Comparison of ENCODE assay signal across 8 mouse cellular contexts in the genomic region with DNA sequence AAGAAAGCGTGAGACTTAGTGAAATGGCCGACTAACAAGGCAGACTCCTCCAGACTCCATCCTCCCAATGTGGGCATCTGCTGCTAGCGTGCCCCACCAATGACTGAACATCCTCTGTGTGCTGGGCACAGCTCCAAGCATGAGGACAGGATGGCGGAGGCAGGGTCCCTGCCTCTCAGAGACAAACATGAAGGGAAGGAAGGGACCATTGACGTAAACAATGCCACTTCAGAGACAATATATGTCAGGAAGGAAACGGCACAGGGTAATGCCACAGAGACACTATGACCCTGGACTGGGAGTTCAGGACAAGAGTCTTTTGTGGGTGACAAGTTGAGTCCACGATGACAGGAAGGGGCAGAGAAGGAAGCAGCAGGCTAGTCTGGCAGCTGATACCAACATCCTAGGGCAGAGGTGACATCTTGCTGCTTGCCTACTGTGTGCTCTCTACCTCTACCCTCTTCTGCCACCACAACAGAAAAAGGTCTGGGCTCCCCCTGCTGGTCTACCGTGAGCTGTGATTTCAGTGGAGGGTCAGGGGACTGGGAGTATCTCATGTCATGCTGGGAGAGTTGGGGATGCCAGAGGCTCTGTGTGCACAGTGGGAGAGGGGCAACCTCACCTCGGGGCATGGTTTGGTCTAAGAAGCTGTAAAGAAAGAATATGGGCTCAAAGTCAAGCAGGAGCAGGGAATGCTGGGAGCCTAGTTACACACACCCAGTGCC. TPM values are rescaled to one million over a fixed set of nuclear protein-coding genes. Genes with fewer than 3 reads are reported as not detected.
DNase-seq lines count a peak whose midpoint lies in the region; ATAC-seq and TF ChIP-seq lines count a peak whose summit lies in the region.

No protein-coding gene starts in this region.

- no peaks in the 10 kb centered on the region for H3K36me3 ChIP-seq in heart, embryonic 14.5 days (ENCODE audit: control insufficient read depth, insufficient read depth, low read length)
- H3K36me3 ChIP-seq in liver, postnatal 0 days (replicated peaks; ENCODE audit: insufficient read depth, low read length) = no peaks in the 10 kb centered on the region
- no peaks in the 10 kb centered on the region for H3K36me3 ChIP-seq in neural tube, embryonic 15.5 days

- no peaks in the 10 kb centered on the region for H3K27me3 ChIP-seq in heart, embryonic 14.5 days (ENCODE audit: control insufficient read depth, insufficient read depth, low read length)
- no peaks in the 10 kb centered on the region for H3K27me3 ChIP-seq in liver, postnatal 0 days (ENCODE audit: insufficient read depth, low read length)
- H3K27me3 ChIP-seq in neural tube, embryonic 15.5 days (replicated peaks) = no peaks in the 10 kb centered on the region

- WGBS in heart, embryonic 14.5 days = 29% methylated on average over 9 of the region's 9 CpGs
- 33% methylated on average over 9 of the region's 9 CpGs for WGBS in liver, postnatal 0 days (ENCODE audit: insufficient replicate concordance)
- 47% methylated on average over 9 of the region's 9 CpGs for WGBS in neural tube, embryonic 15.5 days

- no peak for TF ChIP-seq EP300 in liver, postnatal 0 days (IDR thresholded peaks at IDR 0.05; ENCODE audit: low read depth)

- ATAC-seq in heart, embryonic 14.5 days (ENCODE audit: insufficient number of reproducible peaks, insufficient read depth, low FRiP score, low read depth) = 0 out of 2 replicates have a peak, but pooled peaks have one; percentile 15
- peak; percentile 36 for ATAC-seq in liver, postnatal 0 days
- no peak for ATAC-seq in neural tube, embryonic 15.5 days (ENCODE audit: low FRiP score)

- no peak overlapping the region for H3K4me3 ChIP-seq in heart, embryonic 14.5 days (ENCODE audit: control insufficient read depth in 1 of 2, insufficient read depth in 1 of 2, low read depth in 1 of 2, low read length in 2 of 2)
- no peak overlapping the region for H3K4me3 ChIP-seq in liver, postnatal 0 days (ENCODE audit: low read depth, low read length)
- H3K4me3 ChIP-seq in neural tube, embryonic 15.5 days (replicated peaks) = no peak overlapping the region

- H3K9ac ChIP-seq in heart, embryonic 14.5 days (ENCODE audit: low read length) = no peak overlapping the region
- H3K9ac ChIP-seq in liver, postnatal 0 days (replicated peaks) = no peak overlapping the region
- no peak overlapping the region for H3K9ac ChIP-seq in neural tube, embryonic 15.5 days (replicated peaks)

- H3K9me3 ChIP-seq in heart, embryonic 14.5 days (ENCODE audit: control insufficient read depth, low read length) = no peaks in the 10 kb centered on the region
- H3K9me3 ChIP-seq in liver, postnatal 0 days (ENCODE audit: low read length) = no peaks in the 10 kb centered on the region
- no peaks in the 10 kb centered on the region for H3K9me3 ChIP-seq in neural tube, embryonic 15.5 days (replicated peaks)

- H3K4me2 ChIP-seq in heart, embryonic 14.5 days (ENCODE audit: low read length) = no peak overlapping the region
- H3K4me2 ChIP-seq in liver, postnatal 0 days (ENCODE audit: low read depth, low read length) = no peak overlapping the region
- no peak overlapping the region for H3K4me2 ChIP-seq in neural tube, embryonic 15.5 days

- peak; percentile 61 for TF ChIP-seq CTCF in liver, postnatal 0 days (IDR thresholded peaks at IDR 0.05; ENCODE audit: low read depth)

- H3K27ac ChIP-seq in heart, embryonic 14.5 days (replicated peaks in 1 of 2; ENCODE audit: control insufficient read depth in 1 of 2, insufficient read depth in 1 of 2, low read depth in 2 of 2, low read length in 2 of 2) = no peak overlapping the region; a peak in 1 of 4 replicates
- no peak overlapping the region for H3K27ac ChIP-seq in liver, postnatal 0 days (ENCODE audit: low read depth)
- H3K27ac ChIP-seq in neural tube, embryonic 15.5 days (replicated peaks) = no peak overlapping the region

- H3K4me1 ChIP-seq in heart, embryonic 14.5 days (ENCODE audit: control insufficient read depth in 2 of 2, insufficient read depth in 2 of 2, low read length in 2 of 2) = peaks cover 15 to 26% of the 10 kb centered on the region in 2 experiments
- no peaks in the 10 kb centered on the region for H3K4me1 ChIP-seq in liver, postnatal 0 days (ENCODE audit: insufficient read depth)
- H3K4me1 ChIP-seq in neural tube, embryonic 15.5 days = 0 out of 2 replicates have a peak, but pooled peaks cover 3% of the 10 kb centered on the region

- no peak for DNase-seq in heart, adult 8-10 months (ENCODE audit: low spot score)
- peak; percentile 81 for DNase-seq in CD4-positive helper T cell, adult 2 months (ENCODE audit: low read depth, low spot score)
- DNase-seq in adrenal gland, adult (ENCODE audit: inconsistent age in 2 of 2, low spot score in 1 of 2) = peak; percentile 53 to 81
- DNase-seq in induced T-regulatory cell, adult 2 months (ENCODE audit: low read depth) = peak; percentile 67
- peak; percentile 51 for DNase-seq in liver, postnatal 0 days
- peak; percentile 42 for DNase-seq in right cerebral cortex, postnatal 4 days

RNA-seq across cellular contexts. Expression of gene Neurl1b, which starts 43.9 kb away (rescaled TPM):
- polyA plus RNA-seq in heart, embryonic 14.5 days (2014; fragmentation: Nextera tagmentation; extraction: Ambion mirVana) = 4.5 and 4.6 TPM in 2 replicates
- total RNA-seq in heart, adult 8-10 months (2022) = 1 to 10 TPM; 3.6 to 5.1 (median 4.4) TPM
- 0.05 and 0.06 TPM in 2 replicates for polyA plus RNA-seq in liver, postnatal 0 days (2015; fragmentation: Nextera tagmentation; extraction: Ambion mirVana)
- 1.3 and 1.8 TPM in 2 replicates for polyA plus RNA-seq in neural tube, embryonic 15.5 days (2015; fragmentation: Nextera tagmentation; extraction: Ambion mirVana)
